Mouse (Mus musculus) heart, embryonic 12.5 days (tissue): ENCODE measurements at regions not wholly inside any gene's neighbourhood (a gene's known extent, or its start where the extent isn't known, plus 50 kb on each side); places are given as distances from the start of the nearest gene placed in this dataset.
A peak's percentile ranks its signal among the peaks of the same experiment; 100 is the strongest.

Source experiments
- ATAC-seq: fragments of 200-750 bp; cut with Nextera tagmentation; 2 replicates; pipeline ENCODE4 v1.8.0; 2017; ENCODE audit warnings: moderate TSS enrichment, moderate library complexity; ENCODE audit not compliant: insufficient number of reproducible peaks, low FRiP score
- H3K27ac ChIP-seq: fragments of 300-500 bp; sonication (generic); 2 replicates; pipeline ENCODE4 v1.5.1; 2016; ENCODE audit warnings: mild to moderate bottlenecking, moderate library complexity; ENCODE audit not compliant: poor library complexity, severe bottlenecking
- H3K27me3 ChIP-seq: fragments of 300-500 bp; sonication (generic); replicated peaks from 2 replicates; pipeline ENCODE4 v1.6.1; 2016; ENCODE audit warnings: mild to moderate bottlenecking, moderate library complexity
- H3K36me3 ChIP-seq: fragments of 300-500 bp; sonication (generic); 2 replicates; pipeline ENCODE4 v1.6.1; 2016; ENCODE audit warnings: mild to moderate bottlenecking, moderate library complexity
- H3K4me1 ChIP-seq: fragments of 300-500 bp; sonication (generic); replicated peaks from 2 replicates; pipeline ENCODE4 v1.6.1; 2016; ENCODE audit warnings: mild to moderate bottlenecking
- H3K4me2 ChIP-seq: fragments of 300-500 bp; sonication (generic); 2 replicates; pipeline ENCODE4 v1.6.1; 2016; ENCODE audit warnings: mild to moderate bottlenecking, moderate library complexity
- H3K4me3 ChIP-seq: fragments of 300-500 bp; sonication (generic); 2 replicates; pipeline ENCODE4 v1.5.1; 2016; ENCODE audit warnings: mild to moderate bottlenecking
- H3K9ac ChIP-seq: fragments of 300-500 bp; sonication (generic); 2 replicates; pipeline ENCODE4 v1.6.1; 2016; ENCODE audit warnings: mild to moderate bottlenecking, moderate library complexity
- H3K9me3 ChIP-seq: fragments of 300-500 bp; sonication (generic); replicated peaks from 2 replicates; pipeline ENCODE4 v1.6.1; 2016; ENCODE audit warnings: mild to moderate bottlenecking, moderate library complexity
- WGBS: fragments of 180-500 bp; shearing (Covaris S2); methylation state at CpG from one replicate; pipeline ENCODE4 v1.1.7; 2016; 5-methylcytosine and 5-hydroxymethylcytosine counted together

DNA sequence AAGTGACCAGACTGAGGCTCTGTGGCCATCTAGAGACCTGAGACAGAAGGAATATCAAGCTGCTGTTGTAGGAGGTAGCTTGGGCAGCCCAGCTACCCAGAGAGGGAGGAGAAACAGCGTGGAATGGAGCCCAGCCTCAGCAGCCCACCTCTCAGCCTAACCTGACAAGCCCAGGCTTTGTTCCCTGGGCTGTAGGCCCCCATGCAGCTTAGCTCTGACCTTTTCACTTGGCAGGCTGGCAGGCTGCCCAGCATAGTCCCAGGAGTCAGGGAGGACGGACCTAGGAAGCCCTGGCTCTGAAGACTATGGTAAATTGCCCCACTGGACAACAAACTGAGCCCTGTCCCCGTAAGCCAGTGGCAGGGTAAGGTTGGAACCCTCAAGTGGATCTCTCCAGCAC, 141.8 kb upstream of the Csf3r start:
- H3K4me3 ChIP-seq, result no peak overlapping the region
- ATAC-seq, result peak; percentile 29; the same call in 1 of the 2 replicates
- no peaks in the 10 kb centered on the region for H3K36me3 ChIP-seq
- H3K27ac ChIP-seq, result peak overlapping the region; percentile 29; the same call in 1 of the 2 replicates
- WGBS, result 28% methylated on average over 3 of the region's 3 CpGs
- H3K9me3 ChIP-seq, result no peaks in the 10 kb centered on the region
- no peak overlapping the region for H3K9ac ChIP-seq
- H3K4me2 ChIP-seq, result no peak overlapping the region
- H3K4me1 ChIP-seq, result peaks cover 17% of the 10 kb centered on the region
- H3K27me3 ChIP-seq, result no peaks in the 10 kb centered on the region

DNA sequence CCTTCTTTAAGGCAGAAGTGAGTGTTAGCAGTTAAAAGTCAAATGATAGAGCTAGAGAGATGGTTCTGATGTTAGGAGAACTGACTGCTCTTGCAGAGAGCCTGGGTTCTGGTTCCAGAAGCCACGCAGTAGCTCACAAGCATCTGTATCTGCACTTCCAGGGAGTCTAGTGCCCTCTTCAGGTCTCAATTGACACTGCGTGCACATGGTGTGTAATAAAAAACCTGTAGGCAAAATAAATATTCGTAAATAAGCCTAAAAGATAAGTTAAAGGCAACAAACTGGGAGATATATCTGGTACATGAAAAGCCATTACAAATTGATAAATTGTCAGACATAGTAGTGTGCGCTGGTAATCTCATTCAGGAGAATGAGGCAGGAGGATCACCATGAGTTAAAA, 133.8 kb upstream of the Csf3r start:
- H3K36me3 ChIP-seq, result no peaks in the 10 kb centered on the region
- no peaks in the 10 kb centered on the region for H3K27me3 ChIP-seq
- no peak overlapping the region for H3K4me2 ChIP-seq
- WGBS, result 52% methylated on average over 4 of the region's 4 CpGs
- no peaks in the 10 kb centered on the region for H3K9me3 ChIP-seq
- ATAC-seq, result no peak
- H3K27ac ChIP-seq, result no peak overlapping the region
- peaks cover 10% of the 10 kb centered on the region for H3K4me1 ChIP-seq
- H3K9ac ChIP-seq, result no peak overlapping the region
- H3K4me3 ChIP-seq, result no peak overlapping the region

DNA sequence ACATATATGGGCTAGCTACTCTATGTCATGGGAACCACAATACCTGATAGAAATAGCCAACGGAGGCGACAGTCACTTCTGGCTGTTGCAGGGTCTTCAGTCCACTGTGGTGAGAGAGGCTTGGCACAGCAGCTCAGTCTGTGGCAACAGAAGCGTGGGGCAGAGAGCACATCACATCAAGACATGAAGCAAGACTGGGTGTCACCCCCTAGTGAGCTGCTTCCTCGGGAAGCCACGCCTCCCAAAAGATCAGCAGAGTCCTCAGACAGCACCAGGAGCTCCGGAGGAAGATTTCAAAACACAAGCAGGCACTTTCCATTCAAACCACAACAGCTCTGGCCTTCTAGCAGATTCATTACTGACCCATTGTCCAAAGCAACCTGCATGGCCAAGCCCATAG, 131.2 kb upstream of the Csf3r start:
- 75% methylated on average over 6 of the region's 6 CpGs for WGBS
- Histone ChIP-seq H3K36me3 (no peaks in the 10 kb centered on the region), H3K4me2 (no peak overlapping the region), H3K27me3 (no peaks in the 10 kb centered on the region), H3K9me3 (no peaks in the 10 kb centered on the region), H3K9ac (no peak overlapping the region), H3K27ac (no peak overlapping the region), H3K4me3 (no peak overlapping the region), H3K4me1 (peaks cover 23% of the 10 kb centered on the region)
- ATAC-seq, result no peak

DNA sequence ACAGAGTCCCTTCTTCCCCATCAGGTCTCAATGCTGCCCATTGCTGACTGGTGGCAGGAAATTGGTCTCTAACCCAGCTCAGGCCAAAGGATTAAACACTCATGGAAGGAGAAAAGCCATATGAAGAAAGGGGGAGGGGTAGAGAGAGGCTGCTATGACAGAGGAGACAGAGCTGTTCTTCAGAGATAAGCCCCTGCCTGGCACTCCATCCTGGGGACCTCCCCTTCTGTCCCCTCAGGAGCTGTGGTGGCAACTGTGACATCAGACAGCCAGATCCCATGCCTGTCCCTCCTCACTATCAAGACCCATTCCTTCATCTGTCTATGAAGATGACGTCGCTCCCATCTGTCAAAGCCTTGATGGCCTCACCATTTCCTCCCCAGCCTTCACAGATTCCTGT, 126.6 kb upstream of the Csf3r start:
- H3K36me3 ChIP-seq, result no peaks in the 10 kb centered on the region
- no peak overlapping the region for H3K4me2 ChIP-seq
- no peak overlapping the region for H3K4me3 ChIP-seq
- peaks cover 6% of the 10 kb centered on the region for H3K27me3 ChIP-seq
- no peak; the same call in 1 of the 2 replicates for ATAC-seq
- H3K4me1 ChIP-seq, result peaks cover 23% of the 10 kb centered on the region
- no peaks in the 10 kb centered on the region for H3K9me3 ChIP-seq
- no peak overlapping the region for H3K9ac ChIP-seq
- WGBS, result 51% methylated on average over 2 of the region's 2 CpGs
- no peak overlapping the region for H3K27ac ChIP-seq

DNA sequence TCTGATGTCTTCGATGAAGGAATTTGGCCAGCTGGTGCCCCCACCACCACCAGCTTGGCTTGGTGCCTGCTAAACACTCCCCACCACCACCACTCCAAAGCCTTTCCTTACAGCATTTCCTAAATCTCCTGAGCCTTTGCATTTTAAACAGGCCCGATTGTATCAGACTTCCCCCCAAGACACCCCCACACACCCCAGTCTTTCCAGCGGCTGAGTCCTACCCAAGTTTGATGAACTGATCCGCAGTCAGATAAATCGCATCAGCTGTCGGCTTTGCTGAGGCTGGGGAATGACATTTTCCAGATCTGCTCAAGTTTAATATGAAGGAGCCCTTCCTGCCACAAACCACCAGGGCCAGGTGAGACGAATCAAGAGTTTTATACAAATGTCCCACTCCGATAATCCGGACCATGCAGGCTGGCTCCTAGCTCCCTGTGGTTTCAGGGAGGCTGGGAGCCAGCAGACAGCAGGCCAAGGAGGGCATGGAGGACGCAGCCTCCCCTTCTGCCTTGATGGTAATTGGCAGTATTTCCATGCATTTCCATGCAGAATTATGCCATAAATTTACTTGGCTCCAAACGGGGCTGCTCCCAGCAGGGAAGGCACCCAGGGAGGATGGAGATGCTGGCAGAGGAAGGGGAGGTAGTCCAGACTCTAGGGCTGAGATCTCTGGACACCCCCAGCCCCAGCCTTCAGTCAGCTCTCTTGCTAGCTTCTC, 125.6 kb upstream of the Csf3r start:
- no peak overlapping the region for H3K27ac ChIP-seq
- no peaks in the 10 kb centered on the region for H3K9me3 ChIP-seq
- no peaks in the 10 kb centered on the region for H3K36me3 ChIP-seq
- no peak overlapping the region for H3K4me3 ChIP-seq
- no peak overlapping the region for H3K4me2 ChIP-seq
- no peak overlapping the region for H3K9ac ChIP-seq
- WGBS, result 51% methylated on average over 11 of the region's 11 CpGs
- peaks cover 12% of the 10 kb centered on the region for H3K27me3 ChIP-seq
- ATAC-seq, result no peak
- peaks cover 23% of the 10 kb centered on the region for H3K4me1 ChIP-seq

DNA sequence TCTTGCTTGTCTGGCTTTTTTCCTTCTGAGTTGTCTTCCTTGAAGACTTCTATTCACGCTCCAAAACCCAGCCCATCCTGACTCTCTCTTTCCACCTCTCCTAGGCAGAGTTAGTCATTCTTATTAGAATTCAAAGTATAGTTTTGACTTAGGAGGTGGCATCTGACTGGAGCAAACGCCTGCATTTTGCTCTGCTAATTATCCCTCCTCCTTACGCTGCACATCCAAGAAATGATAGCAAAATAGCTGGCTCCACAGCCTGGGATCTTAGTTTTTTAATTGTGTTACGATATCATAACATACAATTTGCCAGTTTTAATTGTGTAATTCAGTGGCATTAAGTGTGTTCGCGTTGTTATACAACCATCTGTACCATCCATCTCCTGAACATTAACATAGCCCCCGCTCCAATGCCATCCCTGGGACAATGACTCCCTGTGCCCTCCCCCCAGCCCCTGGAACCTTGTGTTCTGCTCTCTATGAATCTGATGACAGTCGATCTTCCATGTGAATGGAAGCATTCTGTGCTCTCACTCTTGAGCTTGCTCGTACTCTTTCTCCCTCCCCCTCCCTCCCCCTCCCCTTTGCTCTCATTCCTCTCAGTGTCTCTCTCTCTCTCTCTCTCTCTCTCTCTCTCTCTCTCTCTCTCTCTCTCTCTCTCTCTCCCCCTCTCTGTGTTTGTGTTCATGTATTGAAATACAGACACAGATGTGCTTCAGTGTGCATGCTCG, 122.6 kb upstream of the Csf3r start:
- peaks cover 12% of the 10 kb centered on the region for H3K27me3 ChIP-seq
- no peak for ATAC-seq
- no peak overlapping the region for H3K4me3 ChIP-seq
- 65% methylated on average over 10 of the region's 10 CpGs for WGBS
- no peaks in the 10 kb centered on the region for H3K9me3 ChIP-seq
- no peak overlapping the region for H3K9ac ChIP-seq
- H3K27ac ChIP-seq, result no peak overlapping the region
- H3K4me2 ChIP-seq, result no peak overlapping the region
- no peaks in the 10 kb centered on the region for H3K36me3 ChIP-seq
- H3K4me1 ChIP-seq, result peaks cover 11% of the 10 kb centered on the region

DNA sequence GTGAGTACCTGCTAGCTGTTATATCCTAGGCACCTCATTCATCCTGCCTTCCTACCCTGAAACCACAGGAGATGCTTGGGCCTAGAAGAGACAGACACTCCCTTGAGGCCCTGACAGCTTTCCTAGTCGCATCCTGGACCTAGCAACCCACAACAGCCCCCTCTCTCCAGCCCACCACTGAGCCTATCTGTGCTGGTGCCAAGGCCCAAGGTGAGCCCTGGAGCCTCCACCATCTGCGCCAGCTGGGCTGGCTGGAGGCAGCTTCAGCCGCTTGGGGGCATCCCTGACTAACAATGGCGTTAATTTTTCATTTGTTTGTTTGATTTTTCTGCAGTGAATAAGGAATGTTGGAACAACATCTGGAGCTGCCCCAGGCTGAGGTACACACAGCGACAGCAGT, 118.1 kb upstream of the Csf3r start:
- H3K9me3 ChIP-seq, result no peaks in the 10 kb centered on the region
- H3K4me2 ChIP-seq, result no peak overlapping the region
- H3K36me3 ChIP-seq, result no peaks in the 10 kb centered on the region
- WGBS, result 71% methylated on average over 5 of the region's 5 CpGs
- ATAC-seq, result no peak
- no peak overlapping the region for H3K9ac ChIP-seq
- H3K4me3 ChIP-seq, result no peak overlapping the region
- H3K27me3 ChIP-seq, result peaks cover 23% of the 10 kb centered on the region
- no peak overlapping the region for H3K27ac ChIP-seq
- no peaks in the 10 kb centered on the region for H3K4me1 ChIP-seq

DNA sequence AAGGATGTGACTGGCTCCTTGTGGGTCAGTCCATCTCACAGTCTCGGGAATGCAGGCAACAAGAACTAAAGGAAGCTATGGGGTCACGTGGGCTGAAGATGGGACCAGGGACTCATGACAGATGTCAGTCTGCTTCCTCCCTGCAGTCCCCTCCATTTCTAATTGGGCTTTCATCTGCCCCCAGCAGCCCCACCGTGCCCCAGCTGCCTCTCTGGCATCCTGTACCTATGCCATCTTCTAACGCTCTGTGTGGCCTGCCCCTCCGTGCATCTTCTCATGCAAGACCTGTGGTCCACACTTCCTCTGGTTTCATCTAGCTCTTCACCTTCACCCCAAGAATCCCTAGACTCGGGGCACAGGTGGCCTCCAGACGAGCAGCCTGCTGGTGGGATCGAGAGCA, 115.4 kb upstream of the Csf3r start:
- H3K4me3 ChIP-seq, result no peak overlapping the region
- 74% methylated on average over 8 of the region's 8 CpGs for WGBS
- H3K9me3 ChIP-seq, result no peaks in the 10 kb centered on the region

DNA sequence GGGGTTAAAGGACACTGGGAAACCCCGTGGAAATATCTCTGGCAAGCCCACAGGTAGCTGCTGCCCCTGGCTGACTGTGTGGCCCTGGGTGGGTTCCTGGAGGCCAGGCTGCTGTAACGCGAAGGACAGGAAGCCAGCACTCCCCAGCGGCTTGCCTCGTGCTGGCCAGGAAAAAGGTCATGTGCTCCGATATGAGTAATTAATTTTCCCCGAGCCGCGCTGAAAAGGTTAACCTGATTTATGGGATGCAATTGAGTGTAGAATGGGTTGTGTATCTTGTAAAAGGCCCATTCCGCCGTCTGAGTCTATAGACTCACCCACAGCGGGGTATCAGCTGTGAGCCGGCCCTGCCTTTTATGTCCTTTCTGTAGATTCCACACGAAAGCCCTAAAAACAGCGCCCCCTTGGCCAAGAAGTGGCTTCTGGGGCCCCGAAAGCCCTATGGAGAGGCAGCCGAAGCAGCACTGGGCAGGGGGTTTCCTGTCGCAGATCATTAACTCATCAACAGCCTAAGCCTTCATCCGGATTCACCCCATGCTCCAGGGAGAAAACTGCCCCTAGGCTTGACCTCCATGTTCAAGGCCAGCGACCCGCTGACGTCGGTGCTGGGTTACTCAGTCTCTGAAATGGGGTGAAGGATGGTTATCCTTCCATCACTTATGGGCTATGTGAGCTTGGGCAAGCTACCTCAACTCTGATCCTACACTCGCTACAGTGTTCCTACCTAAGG, 112.6 kb upstream of the Csf3r start:
- no peak overlapping the region for H3K9ac ChIP-seq
- no peak overlapping the region for H3K27ac ChIP-seq
- no peak for ATAC-seq
- H3K4me1 ChIP-seq, result no peaks in the 10 kb centered on the region; the same call in 1 of the 2 replicates
- H3K4me3 ChIP-seq, result no peak overlapping the region
- 19% methylated on average over 24 of the region's 24 CpGs for WGBS
- peaks cover 50% of the 10 kb centered on the region for H3K27me3 ChIP-seq
- H3K4me2 ChIP-seq, result no peak overlapping the region
- no peaks in the 10 kb centered on the region for H3K9me3 ChIP-seq
- H3K36me3 ChIP-seq, result no peaks in the 10 kb centered on the region

More for the DNA sequence above, 115.4 kb upstream of the Csf3r start:
- Histone ChIP-seq H3K27ac (no peak overlapping the region), H3K36me3 (no peaks in the 10 kb centered on the region), H3K4me2 (no peak overlapping the region), H3K27me3 (peaks cover 41% of the 10 kb centered on the region), H3K4me1 (no peaks in the 10 kb centered on the region; the same call in 1 of the 2 replicates), H3K9ac (no peak overlapping the region)
- ATAC-seq, result no peak

DNA sequence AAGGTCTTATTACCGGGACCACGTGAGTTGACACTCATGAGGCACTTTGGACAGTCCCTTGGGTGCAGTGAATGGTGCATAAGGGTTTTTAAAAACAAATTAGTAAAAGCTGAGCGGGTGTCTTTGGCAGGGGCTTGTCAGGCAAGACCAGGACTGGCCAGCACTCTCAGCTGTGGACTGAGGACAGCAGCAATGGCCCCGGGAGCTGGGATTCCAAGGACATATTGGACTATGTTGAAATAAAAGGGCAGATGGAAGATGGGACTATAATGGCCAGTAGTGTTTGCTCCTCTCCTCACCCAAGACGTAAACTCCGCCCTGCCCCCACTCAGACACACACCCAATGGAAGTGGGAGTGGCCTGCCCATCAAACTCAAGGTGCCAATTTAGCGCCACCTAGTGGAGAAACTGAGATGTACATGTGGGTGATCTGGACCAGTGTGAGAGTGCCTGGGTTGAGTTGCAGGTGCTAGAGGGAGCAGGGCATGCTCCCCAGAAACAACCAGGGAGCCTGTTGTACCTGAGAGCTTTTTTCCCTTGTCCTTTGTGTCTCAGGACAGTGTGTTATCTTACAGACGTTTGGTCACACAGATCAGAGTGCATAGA, 111.8 kb upstream of the Csf3r start:
- Histone ChIP-seq H3K4me2 (no peak overlapping the region), H3K27me3 (peaks cover 53% of the 10 kb centered on the region), H3K36me3 (no peaks in the 10 kb centered on the region), H3K27ac (no peak overlapping the region), H3K4me1 (no peaks in the 10 kb centered on the region; the same call in 1 of the 2 replicates), H3K4me3 (no peak overlapping the region), H3K9ac (no peak overlapping the region), H3K9me3 (no peaks in the 10 kb centered on the region)
- WGBS, result 25% methylated on average over 8 of the region's 8 CpGs
- ATAC-seq, result peak; percentile 40; the same call in 1 of the 2 replicates

DNA sequence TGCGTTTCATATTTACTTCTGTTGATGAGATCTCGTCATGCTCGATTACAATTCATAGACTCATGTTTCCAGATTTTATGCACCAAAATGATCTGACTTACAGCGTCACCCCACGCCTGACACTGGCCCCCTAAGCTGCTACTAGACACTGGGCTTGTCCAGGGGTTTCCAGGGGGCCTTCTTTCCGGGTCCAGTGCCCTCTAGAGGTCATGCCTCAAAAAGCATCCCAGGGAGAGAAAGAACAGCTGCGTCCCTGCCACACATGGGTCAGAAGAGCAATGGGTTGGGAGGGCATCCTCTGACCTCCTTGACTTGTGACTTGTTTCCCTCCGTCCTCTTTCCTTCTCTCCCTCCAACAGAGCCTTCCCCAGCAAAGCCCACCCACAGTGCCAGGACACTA, 109.2 kb upstream of the Csf3r start:
- H3K9ac ChIP-seq, result no peak overlapping the region
- H3K4me3 ChIP-seq, result no peak overlapping the region
- no peak for ATAC-seq
- no peak overlapping the region for H3K27ac ChIP-seq
- no peaks in the 10 kb centered on the region for H3K36me3 ChIP-seq
- no peaks in the 10 kb centered on the region for H3K9me3 ChIP-seq
- H3K4me2 ChIP-seq, result no peak overlapping the region
- peaks cover 60% of the 10 kb centered on the region for H3K27me3 ChIP-seq
- H3K4me1 ChIP-seq, result no peaks in the 10 kb centered on the region; the same call in 1 of the 2 replicates
- WGBS, result 39% methylated on average over 8 of the region's 8 CpGs
